Mouse (Mus musculus): ENCODE measurements around the gene Hist1h4k. TPM values are rescaled to one million over a fixed set of nuclear protein-coding genes. Genes with fewer than 3 reads are reported as not detected.

Hist1h4k gene
- 2.8 and 15.5 TPM in 2 replicates for polyA plus RNA-seq (2012; rRNA removed; ENCODE audit: low replicate concordance)

GRCm38 (mm10) chr13:21750159-21751017 is at the start of gene Hist1h4k:
Hist1h4k (minus strand) TSS chr13:21750505.

DNA sequence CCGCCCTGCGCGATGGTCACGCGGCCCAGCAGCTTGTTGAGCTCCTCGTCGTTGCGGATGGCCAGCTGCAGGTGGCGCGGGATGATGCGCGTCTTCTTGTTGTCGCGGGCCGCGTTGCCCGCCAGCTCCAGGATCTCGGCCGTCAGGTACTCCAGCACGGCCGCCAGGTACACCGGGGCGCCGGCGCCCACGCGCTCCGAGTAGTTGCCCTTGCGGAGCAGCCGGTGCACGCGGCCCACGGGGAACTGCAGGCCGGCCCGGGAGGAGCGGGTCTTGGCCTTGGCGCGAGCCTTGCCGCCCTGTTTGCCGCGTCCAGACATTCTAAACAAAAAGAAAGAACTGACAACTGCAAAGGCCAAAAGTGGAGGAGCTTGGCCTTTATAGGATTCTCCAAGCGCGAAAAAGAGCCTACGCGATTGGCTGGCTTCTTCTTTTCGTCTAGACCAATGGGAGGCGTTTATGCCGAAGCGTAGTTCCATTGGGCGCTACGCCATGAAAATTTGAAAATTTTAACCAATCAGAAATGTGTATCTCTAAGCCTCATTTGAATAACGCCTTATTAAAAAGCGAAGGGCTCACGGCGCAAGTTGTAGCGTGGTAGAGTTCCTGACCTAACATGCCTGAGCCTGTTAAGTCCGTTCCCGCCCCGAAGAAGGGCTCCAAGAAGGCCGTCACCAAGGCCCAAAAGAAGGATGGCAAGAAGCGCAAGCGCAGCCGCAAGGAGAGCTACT is 36.8 kb upstream of the Hist1h4k start, which contains the start of the genes Hist1h2an and Hist1h2bp:
Gene Hist1h2an (minus strand): TSS at position 320 of the 731 bp plus-strand sequence.
Gene Hist1h2bp (plus strand): TSS at position 563 of the 731 bp plus-strand sequence.

GRCm38 (mm10) chr13:21783255-21783617 is 32.9 kb upstream of the Hist1h4k start, which contains the start of gene Hist1h3i:
Hist1h3i (minus strand) TSS chr13:21783370.

DNA sequence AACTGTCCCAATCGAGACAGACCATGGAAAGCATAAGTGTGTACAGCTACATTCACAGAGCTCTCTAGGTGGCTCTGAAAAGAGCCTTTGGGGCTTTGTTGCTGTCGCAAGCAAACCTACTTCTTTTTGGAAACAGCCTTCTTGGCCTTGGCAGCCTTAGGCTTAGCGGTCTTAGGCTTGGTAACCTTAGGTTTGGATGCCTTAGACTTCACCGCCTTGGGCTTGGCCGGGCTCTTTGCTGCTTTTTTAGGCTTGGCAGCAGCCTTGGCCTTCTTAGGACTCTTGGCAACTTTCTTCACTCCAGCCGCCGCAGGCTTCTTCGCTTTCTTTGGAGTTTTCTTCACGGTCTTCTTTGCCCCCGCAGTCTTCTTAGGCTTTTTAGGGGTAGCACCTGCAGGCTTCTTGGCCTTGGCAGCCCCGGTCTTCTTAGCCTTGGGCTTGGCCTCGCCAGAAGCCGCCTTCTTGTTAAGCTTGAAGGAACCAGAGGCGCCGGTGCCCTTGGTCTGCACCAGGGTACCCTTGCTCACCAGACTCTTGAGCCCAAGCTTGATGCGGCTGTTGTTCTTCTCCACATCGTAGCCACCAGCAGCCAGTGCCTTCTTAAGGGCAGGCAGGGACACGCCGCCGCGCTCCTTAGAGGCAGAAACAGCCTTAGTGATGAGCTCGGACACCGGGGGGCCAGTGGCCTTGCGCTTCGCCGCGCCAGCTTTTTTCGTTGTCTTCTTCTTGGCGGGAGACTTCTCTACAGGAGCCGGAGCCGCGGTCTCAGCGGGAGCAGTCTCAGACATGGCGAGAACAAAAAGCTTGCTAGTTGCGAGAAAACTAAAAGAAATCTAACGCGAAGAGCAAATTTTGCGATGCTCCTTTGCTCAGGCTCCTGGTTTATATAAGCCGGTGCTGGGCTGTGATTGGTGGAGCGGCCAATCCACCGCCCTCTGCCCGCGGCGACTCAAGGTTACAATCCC is 29.7 kb upstream of the Hist1h4k start, which contains the start of gene Hist1h1b:
Gene Hist1h1b (minus strand): TSS at position 859 of the 965 bp plus-strand sequence.

DNA sequence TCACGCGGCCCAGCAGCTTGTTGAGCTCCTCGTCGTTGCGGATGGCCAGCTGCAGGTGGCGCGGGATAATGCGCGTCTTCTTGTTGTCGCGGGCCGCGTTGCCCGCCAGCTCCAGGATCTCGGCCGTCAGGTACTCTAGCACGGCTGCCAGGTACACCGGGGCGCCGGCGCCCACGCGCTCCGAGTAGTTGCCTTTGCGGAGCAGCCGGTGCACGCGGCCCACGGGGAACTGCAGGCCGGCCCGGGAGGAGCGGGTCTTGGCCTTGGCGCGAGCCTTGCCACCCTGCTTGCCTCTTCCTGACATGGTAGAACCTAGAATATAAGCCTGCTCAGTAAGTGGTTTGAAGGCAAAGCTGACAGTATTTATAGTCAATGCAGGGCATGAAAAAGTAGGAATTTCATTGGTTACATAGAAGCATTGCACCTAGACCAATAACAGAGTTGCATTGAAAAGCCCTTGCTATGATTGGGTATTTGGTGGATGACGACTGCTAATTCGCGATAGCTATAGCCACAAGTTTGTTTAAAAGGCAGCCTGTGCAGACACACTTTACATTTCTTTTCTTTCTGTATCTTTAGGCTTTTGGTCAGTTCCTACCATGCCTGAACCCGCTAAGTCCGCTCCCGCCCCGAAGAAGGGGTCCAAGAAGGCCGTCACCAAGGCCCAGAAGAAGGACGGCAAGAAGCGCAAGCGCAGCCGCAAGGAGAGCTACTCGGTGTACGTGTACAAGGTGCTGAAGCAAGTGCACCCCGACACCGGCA is 3.4 kb upstream of the Hist1h4k start, which contains the start of the genes Hist1h2ak and Hist1h2bn:
Gene Hist1h2ak (minus strand): TSS at position 304 of the 762 bp plus-strand sequence.
Gene Hist1h2bn (plus strand): TSS at position 600 of the 762 bp plus-strand sequence.

GRCm38 (mm10) chr13:21734906-21735767 is 15.2 kb downstream of the Hist1h4k start, which contains the start of gene Hist1h4j:
Hist1h4j (plus strand) TSS chr13:21735064.

GRCm38 (mm10) chr13:21721757-21722372 is 28.4 kb downstream of the Hist1h4k start, which contains the start of gene Hist1h2bm:
Hist1h2bm (plus strand) TSS chr13:21722044.

DNA sequence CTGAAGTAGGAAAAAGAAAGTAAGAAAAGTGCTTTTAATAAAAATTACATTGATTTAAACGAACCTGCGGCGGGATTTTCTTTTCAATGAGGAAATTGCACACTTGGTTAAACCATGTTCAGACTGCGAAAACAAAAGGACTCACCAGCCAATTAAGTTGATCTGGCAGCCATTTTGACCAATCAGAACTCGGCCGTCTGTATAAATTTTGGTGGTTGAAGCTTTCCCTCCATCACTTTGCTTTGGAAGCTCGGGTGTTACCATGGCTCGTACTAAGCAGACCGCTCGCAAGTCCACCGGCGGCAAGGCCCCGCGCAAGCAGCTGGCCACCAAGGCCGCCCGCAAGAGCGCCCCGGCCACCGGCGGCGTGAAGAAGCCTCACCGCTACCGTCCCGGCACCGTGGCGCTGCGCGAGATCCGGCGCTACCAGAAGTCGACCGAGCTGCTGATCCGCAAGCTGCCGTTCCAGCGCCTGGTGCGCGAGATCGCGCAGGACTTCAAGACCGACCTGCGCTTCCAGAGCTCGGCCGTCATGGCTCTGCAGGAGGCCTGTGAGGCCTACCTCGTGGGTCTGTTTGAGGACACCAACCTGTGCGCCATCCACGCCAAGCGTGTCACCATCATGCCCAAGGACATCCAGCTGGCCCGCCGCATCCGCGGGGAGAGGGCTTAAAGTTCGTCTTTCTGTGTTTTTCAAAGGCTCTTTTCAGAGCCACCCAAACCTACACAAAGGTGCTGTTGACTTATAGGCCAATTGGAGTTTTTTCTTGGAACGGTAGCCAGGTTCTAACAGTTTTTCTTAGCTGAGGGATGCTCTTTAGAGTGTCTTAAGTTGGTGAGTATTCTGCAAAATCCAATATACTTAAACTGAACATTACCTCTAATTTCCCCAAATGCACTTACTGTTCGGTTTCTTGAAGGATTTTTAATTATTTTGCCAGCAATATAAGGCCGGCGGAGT is 32.6 kb downstream of the Hist1h4k start, which contains the start of gene Hist1h3h:
Gene Hist1h3h (plus strand): TSS at position 263 of the 961 bp plus-strand sequence.

GRCm38 (mm10) chr13:21715864-21716539 is 34.3 kb downstream of the Hist1h4k start, which contains the start of the genes Hist1h2bl and Hist1h2ai:
Hist1h2bl (minus strand) TSS chr13:21716143.
Hist1h2ai (plus strand) TSS chr13:21716422.

Other genes with a start within 250 kb of the Hist1h4k start
- gene Gm11273, start 249.1 kb downstream of the Hist1h4k start, polyA plus RNA-seq (2012; rRNA removed; ENCODE audit: low replicate concordance) = 7.7 and 27.9 TPM in 2 replicates
- 2.2 and 7.0 TPM in 2 replicates for gene Zkscan8, start 219.4 kb downstream of the Hist1h4k start, polyA plus RNA-seq (2012; rRNA removed; ENCODE audit: low replicate concordance)
- not detected in 2 replicates for gene Olfr1366, start 207.7 kb downstream of the Hist1h4k start, polyA plus RNA-seq (2012; rRNA removed; ENCODE audit: low replicate concordance)
- not detected in 2 replicates for gene Olfr1535, start 190.6 kb downstream of the Hist1h4k start, polyA plus RNA-seq (2012; rRNA removed; ENCODE audit: low replicate concordance)
- not detected in 2 replicates for gene Olfr1364, start 168.7 kb downstream of the Hist1h4k start, polyA plus RNA-seq (2012; rRNA removed; ENCODE audit: low replicate concordance)
- gene Olfr1362, start 136.5 kb downstream of the Hist1h4k start, polyA plus RNA-seq (2012; rRNA removed; ENCODE audit: low replicate concordance) = 0.03 and 0.04 TPM in 2 replicates
- 0.03 TPM in 1 of 2 replicates, not detected in the other for gene Olfr11, start 108.0 kb downstream of the Hist1h4k start, polyA plus RNA-seq (2012; rRNA removed; ENCODE audit: low replicate concordance)
- not detected in 2 replicates for gene Olfr1361, start 87.1 kb downstream of the Hist1h4k start, polyA plus RNA-seq (2012; rRNA removed; ENCODE audit: low replicate concordance)
- gene Olfr1360, start 73.1 kb downstream of the Hist1h4k start, polyA plus RNA-seq (2012; rRNA removed; ENCODE audit: low replicate concordance) = not detected in 2 replicates
- not detected in 2 replicates for gene Olfr1359, start 52.4 kb downstream of the Hist1h4k start, polyA plus RNA-seq (2012; rRNA removed; ENCODE audit: low replicate concordance)
- gene Hist1h2bl, start 34.4 kb downstream of the Hist1h4k start, polyA plus RNA-seq (2012; rRNA removed; ENCODE audit: low replicate concordance) = 1.7 and 11.3 TPM in 2 replicates
- 2.7 and 18.5 TPM in 2 replicates for gene Hist1h2ai, start 34.1 kb downstream of the Hist1h4k start, polyA plus RNA-seq (2012; rRNA removed; ENCODE audit: low replicate concordance)
- gene Hist1h3h, start 32.8 kb downstream of the Hist1h4k start, polyA plus RNA-seq (2012; rRNA removed; ENCODE audit: low replicate concordance) = 6.1 and 31.9 TPM in 2 replicates
- 1.3 and 2.3 TPM in 2 replicates for gene Hist1h2bm, start 28.5 kb downstream of the Hist1h4k start, polyA plus RNA-seq (2012; rRNA removed; ENCODE audit: low replicate concordance)
- gene Hist1h4j, start 15.4 kb downstream of the Hist1h4k start, polyA plus RNA-seq (2012; rRNA removed; ENCODE audit: low replicate concordance) = 1.0 and 2.4 TPM in 2 replicates
- gene Hist1h2ak, start 3.3 kb upstream of the Hist1h4k start, polyA plus RNA-seq (2012; rRNA removed; ENCODE audit: low replicate concordance) = 3.4 and 19.7 TPM in 2 replicates
- gene Hist1h2bn, start 3.6 kb upstream of the Hist1h4k start, polyA plus RNA-seq (2012; rRNA removed; ENCODE audit: low replicate concordance) = 2.6 and 14.3 TPM in 2 replicates
- 0.23 and 0.54 TPM in 2 replicates for gene Hist1h1b, start 30.1 kb upstream of the Hist1h4k start, polyA plus RNA-seq (2012; rRNA removed; ENCODE audit: low replicate concordance)
- gene Hist1h3i, start 32.9 kb upstream of the Hist1h4k start, polyA plus RNA-seq (2012; rRNA removed; ENCODE audit: low replicate concordance) = 9.6 and 20.0 TPM in 2 replicates
- 1.3 and 17.7 TPM in 2 replicates for gene Hist1h2an, start 36.7 kb upstream of the Hist1h4k start, polyA plus RNA-seq (2012; rRNA removed; ENCODE audit: low replicate concordance)
- 1.1 and 1.5 TPM in 2 replicates for gene Hist1h2bp, start 37.0 kb upstream of the Hist1h4k start, polyA plus RNA-seq (2012; rRNA removed; ENCODE audit: low replicate concordance)
- 22.4 and 30.9 TPM in 2 replicates for gene Hist1h2bq, start 59.7 kb upstream of the Hist1h4k start, polyA plus RNA-seq (2012; rRNA removed; ENCODE audit: low replicate concordance)
- gene Hist1h2ao, start 60.0 kb upstream of the Hist1h4k start, polyA plus RNA-seq (2012; rRNA removed; ENCODE audit: low replicate concordance) = not detected in 2 replicates
- gene Hist1h4m, start 61.2 kb upstream of the Hist1h4k start, polyA plus RNA-seq (2012; rRNA removed; ENCODE audit: low replicate concordance) = not detected in 2 replicates
- 4.9 and 22.8 TPM in 2 replicates for gene Hist1h4n, start 81.7 kb upstream of the Hist1h4k start, polyA plus RNA-seq (2012; rRNA removed; ENCODE audit: low replicate concordance)
- gene Hist1h2ap, start 83.0 kb upstream of the Hist1h4k start, polyA plus RNA-seq (2012; rRNA removed; ENCODE audit: low replicate concordance) = 38.2 and 359 TPM in 2 replicates
- gene Hist1h2br, start 83.2 kb upstream of the Hist1h4k start, polyA plus RNA-seq (2012; rRNA removed; ENCODE audit: low replicate concordance) = 19.9 and 27.5 TPM in 2 replicates
- gene Zfp184, start 194.6 kb upstream of the Hist1h4k start, polyA plus RNA-seq (2012; rRNA removed; ENCODE audit: low replicate concordance) = 0.29 and 0.80 TPM in 2 replicates
- gene Pom121l2, start 230.7 kb upstream of the Hist1h4k start, polyA plus RNA-seq (2012; rRNA removed; ENCODE audit: low replicate concordance) = not detected in 2 replicates